Mouse (Mus musculus) MEL (cell line): ENCODE results near the gene Gm20696. TPM values are rescaled to one million over a fixed set of nuclear protein-coding genes. Genes with fewer than 3 reads are reported as not detected.

Experiments used
- DNase-seq: peaks from one replicate; pipeline ENCODE4 v3.0.0; 2011; ENCODE audit warnings: low read depth, low spot score
- H3K27ac ChIP-seq: 2 replicates; pipeline ENCODE4 v1.5.1; 2012; ENCODE audit warnings: low read depth, mild to moderate bottlenecking, control low read depth, low read length, moderate library complexity; ENCODE audit not compliant: control insufficient read depth
- H3K27me3 ChIP-seq, 2 experiments: fragments of 150-350 bp in 1 of 2; sonication (generic) in 1 of 2; 2 replicates each; pipeline ENCODE4 v1.6.1; 2012; ENCODE audit warnings: low read length in 2 of 2, mild to moderate bottlenecking in 2 of 2, improper control_type of control experiment in 1 of 2, moderate library complexity in 1 of 2; ENCODE audit not compliant: insufficient read depth in 2 of 2, control insufficient read depth in 1 of 2
- H3K36me3 ChIP-seq, 2 experiments: 2 replicates each; pipeline ENCODE4 v1.6.1; 2012 to 2014; ENCODE audit warnings: low read length in 2 of 2, improper control_type of control experiment in 1 of 2, inconsistent platforms in 1 of 2, mild to moderate bottlenecking in 1 of 2; ENCODE audit not compliant: insufficient read depth in 2 of 2, control insufficient read depth in 1 of 2
- H3K4me1 ChIP-seq, 2 experiments: fragments of 150-350 bp in 1 of 2; sonication (generic) in 1 of 2; 2 replicates each; pipeline ENCODE4 v1.6.1; 2012; ENCODE audit warnings: low read length in 2 of 2, improper control_type of control experiment in 1 of 2, mild to moderate bottlenecking in 1 of 2; ENCODE audit not compliant: insufficient read depth in 2 of 2, control insufficient read depth in 1 of 2
- H3K4me3 ChIP-seq, 2 experiments: fragments of 150-350 bp in 1 of 2; sonication (generic) in 1 of 2; 2 replicates each; pipeline ENCODE4 v1.5.1; 2012; ENCODE audit warnings: low read depth in 2 of 2, low read length in 2 of 2, mild to moderate bottlenecking in 2 of 2, moderate library complexity in 2 of 2, control low read depth in 1 of 2, improper control_type of control experiment in 1 of 2; ENCODE audit not compliant: control insufficient read depth in 1 of 2, insufficient read depth in 1 of 2
- H3K79me2 ChIP-seq: 2 replicates; pipeline ENCODE4 v1.6.1; 2012; ENCODE audit warnings: mild to moderate bottlenecking, low read length, moderate library complexity; ENCODE audit not compliant: control insufficient read depth, poor library complexity, insufficient read depth
- H3K9ac ChIP-seq: 2 replicates; pipeline ENCODE4 v1.6.1; 2012; ENCODE audit warnings: low read depth, mild to moderate bottlenecking, control low read depth, low read length, moderate library complexity; ENCODE audit not compliant: control insufficient read depth, poor library complexity, severe bottlenecking
- H3K9me3 ChIP-seq: fragments of 150-350 bp; sonication (generic); replicated peaks from 2 replicates; pipeline ENCODE4 v1.6.1; 2012; ENCODE audit warnings: mild to moderate bottlenecking, low read length, improper control_type of control experiment, moderate library complexity; ENCODE audit not compliant: insufficient read depth
- CTCF ChIP-seq, 3 experiments: IDR thresholded peaks in 2 of 3; conservative IDR thresholded peaks in 1 of 3; 2 replicates each; pipeline ENCODE4 v1.5.1; 2011 to 2012; ENCODE audit warnings: low read length in 3 of 3, low read depth in 2 of 3, mild to moderate bottlenecking in 2 of 3, improper control_type of control experiment in 1 of 3, inconsistent platforms in 1 of 3, mixed read lengths in 1 of 3, moderate library complexity in 1 of 3; ENCODE audit not compliant: control insufficient read depth in 1 of 3, insufficient read depth in 1 of 3, poor library complexity in 1 of 3, severe bottlenecking in 1 of 3
- ETS1 ChIP-seq: IDR thresholded peaks from 2 replicates; pipeline ENCODE4 v1.6.1; 2012; ENCODE audit warnings: low read depth, mild to moderate bottlenecking, inconsistent platforms, low read length, improper control_type of control experiment, moderate library complexity
- GABPA ChIP-seq: IDR thresholded peaks from 2 replicates; pipeline ENCODE4 v1.6.1; 2012; ENCODE audit warnings: low read depth, mild to moderate bottlenecking, inconsistent platforms, low read length, improper control_type of control experiment, moderate library complexity
- KAT2A ChIP-seq: conservative IDR thresholded peaks from 2 replicates; pipeline ENCODE4 v1.6.1; 2012; ENCODE audit warnings: low read depth, low read length, improper control_type of control experiment, inconsistent platforms
- MAFK ChIP-seq: IDR thresholded peaks from 2 replicates; pipeline ENCODE4 v1.6.1; 2011; ENCODE audit warnings: low read depth, mild to moderate bottlenecking, low read length, improper control_type of control experiment, borderline replicate concordance
- NELFE ChIP-seq: IDR thresholded peaks from 2 replicates; pipeline ENCODE4 v1.6.1; 2011; ENCODE audit warnings: low read depth, low read length, improper control_type of control experiment
- POLR2AphosphoS5 ChIP-seq: IDR thresholded peaks from 2 replicates; pipeline ENCODE4 v1.6.1; 2012; ENCODE audit warnings: low read depth, borderline replicate concordance, mild to moderate bottlenecking, inconsistent platforms, low read length, moderate library complexity, mixed read lengths
- RAD21 ChIP-seq: IDR thresholded peaks from 2 replicates; pipeline ENCODE4 v1.6.1; 2011; ENCODE audit warnings: mild to moderate bottlenecking, low read depth, low read length, improper control_type of control experiment
- SIN3A ChIP-seq: IDR thresholded peaks from 2 replicates; pipeline ENCODE4 v1.6.1; 2012; ENCODE audit warnings: low read length, improper control_type of control experiment, inconsistent platforms
- SMC3 ChIP-seq: IDR thresholded peaks from 2 replicates; pipeline ENCODE4 v1.6.1; 2011; ENCODE audit warnings: low read depth, low read length, improper control_type of control experiment
- TAL1 ChIP-seq: IDR thresholded peaks from 2 replicates; pipeline ENCODE4 v1.6.1; 2012; ENCODE audit warnings: mild to moderate bottlenecking, inconsistent platforms, low read length, moderate library complexity, mixed read lengths
- TCF12 ChIP-seq: IDR thresholded peaks from 2 replicates; pipeline ENCODE4 v1.6.1; 2014; ENCODE audit warnings: low read depth, mild to moderate bottlenecking, inconsistent platforms, low read length, improper control_type of control experiment, moderate library complexity
- ZKSCAN1 ChIP-seq: IDR thresholded peaks from 2 replicates; pipeline ENCODE4 v1.6.1; 2012; ENCODE audit warnings: low read depth, mild to moderate bottlenecking, inconsistent platforms, low read length, improper control_type of control experiment, moderate library complexity
- ZNF384 ChIP-seq: IDR thresholded peaks from 2 replicates; pipeline ENCODE4 v1.6.1; 2012; ENCODE audit warnings: low read depth, mild to moderate bottlenecking, inconsistent platforms, low read length, improper control_type of control experiment
- polyA plus RNA-seq, 2 experiments: library from polyadenylated mRNA; stranded (reverse) in 1 of 2; unstranded in 1 of 2; fragments of >175 nt in 1 of 2; fragments of >200 nt in 1 of 2; gene quantifications; 2 replicates each; pipeline versions ENCODE4 v1.2.1 to v1.2.4; 2012; ENCODE audit warnings: low replicate concordance in 2 of 2, low read depth in 1 of 2; ENCODE audit not compliant: insufficient read length in 2 of 2, insufficient read depth in 1 of 2, missing spikeins in 1 of 2
- total RNA-seq: library from RNA; depleted of rRNA; stranded (reverse); fragments of 300-350 nt; gene quantifications from 2 replicates; pipeline ENCODE4 v1.2.3, GENCODE M21; 2012

Gene Gm20696
- total and polyA plus RNA-seq, 3 experiments = 0.07 to 0.39 TPM; not detected in 1

DNA sequence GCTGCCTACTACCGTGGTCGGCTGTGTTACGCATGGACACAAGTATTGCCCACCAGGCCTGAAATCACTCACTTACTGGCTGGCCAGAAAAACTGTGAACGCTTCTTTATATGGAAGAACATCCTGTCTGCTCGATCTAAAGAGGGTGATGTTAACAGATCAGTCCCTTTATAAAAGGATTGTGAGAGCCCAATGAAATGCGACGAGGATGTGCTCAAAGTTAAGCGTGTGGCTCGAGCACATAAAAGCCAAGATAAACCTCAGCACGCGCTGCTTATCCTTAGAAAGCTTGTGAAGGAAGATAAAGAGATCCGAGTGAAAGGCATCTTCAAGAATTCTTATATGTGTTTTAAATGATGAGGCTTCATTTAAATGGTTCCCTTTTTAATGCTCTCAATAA is 270.9 kb downstream of the Gm20696 start:
- Histone ChIP-seq H3K4me1 (no peaks in the 10 kb centered on the region), H3K4me3 (no peak overlapping the region), H3K36me3 (no peaks in the 10 kb centered on the region)

DNA sequence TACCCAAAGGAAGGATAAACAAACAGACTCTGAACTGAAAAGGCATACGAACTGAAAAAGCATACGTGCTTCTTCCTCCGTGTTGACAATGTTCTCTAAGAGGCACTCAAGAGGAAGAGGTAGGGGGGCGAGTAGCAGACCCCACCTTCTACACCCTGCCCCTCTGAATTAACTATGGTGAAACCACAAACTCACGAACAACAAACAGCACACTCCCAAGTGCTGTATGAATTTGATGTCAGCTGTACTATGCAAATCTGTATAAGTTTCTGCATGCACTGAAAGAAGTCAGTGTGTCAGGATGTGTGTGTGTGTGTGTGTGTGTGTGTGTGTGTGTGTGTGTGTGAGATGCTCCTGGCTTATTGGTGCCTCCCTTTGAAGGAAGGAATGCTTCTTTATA is 271.8 kb downstream of the Gm20696 start:
- H3K4me3 ChIP-seq = no peak overlapping the region
- H3K79me2 ChIP-seq = no peaks in the 10 kb centered on the region
- DNase-seq = no peak
- no peak for TF ChIP-seq NELFE
- TF ChIP-seq ZNF384 = no peak
- TF ChIP-seq GABPA = no peak
- TF ChIP-seq TCF12 = no peak
- TF ChIP-seq SMC3 = no peak
- no peak for TF ChIP-seq ETS1
- no peak for TF ChIP-seq RAD21
- TF ChIP-seq ZKSCAN1 = no peak
- no peak overlapping the region for H3K9ac ChIP-seq
- H3K9me3 ChIP-seq = no peaks in the 10 kb centered on the region
- H3K27me3 ChIP-seq = no peaks in the 10 kb centered on the region
- no peaks in the 10 kb centered on the region for H3K36me3 ChIP-seq
- H3K4me1 ChIP-seq = no peaks in the 10 kb centered on the region
- H3K27ac ChIP-seq = no peak overlapping the region

More for the DNA sequence above, 270.9 kb downstream of the Gm20696 start:
- Histone ChIP-seq H3K79me2 (no peaks in the 10 kb centered on the region), H3K27me3 (no peaks in the 10 kb centered on the region), H3K9ac (no peak overlapping the region), H3K27ac (no peak overlapping the region), H3K9me3 (no peaks in the 10 kb centered on the region)
- TF ChIP-seq SIN3A (no peak), CTCF (IDR thresholded peaks at IDR 0.05 in 2 of 3, conservative IDR thresholded peaks at IDR 0.05 in 1 of 3; ENCODE audit: control insufficient read depth in 1 of 3, insufficient read depth in 1 of 3, low read depth in 2 of 3, low read length in 3 of 3, poor library complexity in 1 of 3, severe bottlenecking in 1 of 3) (no peak), POLR2AphosphoS5 (no peak), TAL1 (no peak), KAT2A (no peak)
- DNase-seq = no peak

DNA sequence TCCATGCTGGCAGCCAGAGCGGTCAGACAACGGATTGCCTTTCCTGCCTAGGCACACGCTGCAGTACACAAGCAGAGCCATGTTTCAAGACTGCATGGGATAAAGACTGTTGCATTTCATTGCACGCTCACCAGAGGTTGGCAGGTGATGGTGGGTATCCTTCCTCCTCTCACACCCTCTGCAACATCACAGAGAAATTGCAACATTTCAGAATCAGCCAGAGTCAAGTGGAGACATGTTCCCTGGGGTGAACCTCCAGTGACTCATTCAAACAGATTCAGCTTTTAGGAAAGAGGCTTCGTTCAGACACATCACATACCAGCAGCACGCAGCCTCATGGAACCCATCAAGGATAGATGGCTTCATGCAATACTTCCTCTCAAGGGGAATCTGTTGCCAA is 274.1 kb downstream of the Gm20696 start:
- no peak for DNase-seq
- no peaks in the 10 kb centered on the region for H3K27me3 ChIP-seq
- no peaks in the 10 kb centered on the region; the same call in 1 of the 2 replicates for H3K79me2 ChIP-seq
- H3K4me1 ChIP-seq = peaks cover 16 to 22% of the 10 kb centered on the region in 2 experiments; a peak in 3 of 4 replicates
- no peak overlapping the region for H3K4me3 ChIP-seq
- H3K27ac ChIP-seq = no peak overlapping the region
- no peak for TF ChIP-seq MAFK
- no peaks in the 10 kb centered on the region for H3K9me3 ChIP-seq
- H3K9ac ChIP-seq = no peak overlapping the region
- H3K36me3 ChIP-seq = peaks cover 0 to 20% of the 10 kb centered on the region in 2 experiments; a peak in 2 of 4 replicates
